Mouse (Mus musculus) lung, embryonic 14.5 days (tissue): ENCODE results near the gene Afap1l2. TPM values are rescaled to one million over a fixed set of nuclear protein-coding genes. Genes with fewer than 3 reads are reported as not detected.

Source experiments
- ATAC-seq: fragments of 200-750 bp; cut with Nextera tagmentation; 2 replicates; pipeline ENCODE4 v1.8.0; 2017; ENCODE audit warnings: mild to moderate bottlenecking, moderate TSS enrichment, moderate library complexity; ENCODE audit not compliant: insufficient read depth
- DNase-seq: peaks from one replicate; pipeline ENCODE4 v3.0.0-alpha.2; 2015
- H3K27ac ChIP-seq: fragments of 300-500 bp; sonication (generic); 2 replicates; pipeline ENCODE4 v1.5.1; 2014; ENCODE audit warnings: low read depth, mild to moderate bottlenecking, moderate library complexity
- H3K27me3 ChIP-seq: fragments of 300-500 bp; sonication (generic); 2 replicates; pipeline ENCODE4 v1.6.1; 2014; ENCODE audit warnings: low read length, control low read depth; ENCODE audit not compliant: insufficient read depth
- H3K36me3 ChIP-seq: fragments of 300-500 bp; sonication (generic); 2 replicates; pipeline ENCODE4 v1.6.1; 2014; ENCODE audit warnings: control low read depth; ENCODE audit not compliant: insufficient read depth
- H3K4me1 ChIP-seq: fragments of 300-500 bp; sonication (generic); 2 replicates; pipeline ENCODE4 v1.6.1; 2014; ENCODE audit warnings: antibody characterized with exemption, control low read depth; ENCODE audit not compliant: insufficient read depth
- H3K4me2 ChIP-seq: fragments of 300-500 bp; sonication (generic); 2 replicates; pipeline ENCODE4 v1.6.1; 2014; ENCODE audit warnings: mild to moderate bottlenecking
- H3K4me3 ChIP-seq: fragments of 300-500 bp; sonication (generic); 2 replicates; pipeline ENCODE4 v1.5.1; 2014; ENCODE audit warnings: low read depth, low read length
- H3K9ac ChIP-seq: fragments of 300-500 bp; sonication (generic); 2 replicates; pipeline ENCODE4 v1.6.1; 2014
- H3K9me3 ChIP-seq: fragments of 300-500 bp; sonication (generic); 2 replicates; pipeline ENCODE4 v1.6.1; 2016; ENCODE audit warnings: low read depth, low read length, control low read depth
- CTCF ChIP-seq: IDR thresholded peaks from 2 replicates; pipeline ENCODE4 v1.5.1; 2016; ENCODE audit warnings: antibody characterized with exemption, low read depth
- WGBS: fragments of 180-500 bp; shearing (Covaris S2); extraction: QIAGEN DNeasy Blood & Tissue Kit; methylation state at CpG from one replicate; pipeline ENCODE4 v1.1.7; 2014; 5-methylcytosine and 5-hydroxymethylcytosine counted together
- polyA plus RNA-seq: library from polyadenylated mRNA; unstranded; fragments of >200 nt; fragmentation: Nextera tagmentation; extraction: Ambion mirVana; gene quantifications from 2 replicates; pipeline ENCODE4 v1.2.1, GENCODE M21; 2014

Gene Afap1l2
- polyA plus RNA-seq, 1 experiment from 2014 or later = 24.2 TPM

- DNase-seq = no peak
- Histone ChIP-seq H3K9ac (no peak overlapping the region), H3K4me2 (no peak overlapping the region), H3K27ac (no peak overlapping the region), H3K4me1 (peaks cover 51% of the 10 kb centered on the region), H3K27me3 (no peaks in the 10 kb centered on the region), H3K36me3 (no peaks in the 10 kb centered on the region), H3K4me3 (no peak overlapping the region), H3K9me3 (no peaks in the 10 kb centered on the region)
- TF ChIP-seq CTCF = no peak
- no peak for ATAC-seq
- WGBS = 66% methylated on average over 8 of the region's 8 CpGs
Observed at GRCm38 (mm10) chr19:56992978-56993545, 15.0 kb downstream of the Afap1l2 start.

GRCm38 (mm10) chr19:56990367-56991111 is 17.5 kb downstream of the Afap1l2 start:
- peak; percentile 75 for DNase-seq
- H3K4me3 ChIP-seq = no peak overlapping the region
- peak; percentile 48; the same call in 1 of the 2 replicates for ATAC-seq
- peak overlapping the region; percentile 67 for H3K27ac ChIP-seq
- H3K4me1 ChIP-seq = peaks cover 39% of the 10 kb centered on the region
- H3K9ac ChIP-seq = no peak overlapping the region
- WGBS = 56% methylated on average over 14 of the region's 14 CpGs
- H3K4me2 ChIP-seq = peak overlapping the region; percentile 10; the same call in 1 of the 2 replicates
- no peaks in the 10 kb centered on the region for H3K27me3 ChIP-seq
- TF ChIP-seq CTCF = no peak
- H3K9me3 ChIP-seq = no peaks in the 10 kb centered on the region
- no peaks in the 10 kb centered on the region for H3K36me3 ChIP-seq

- Histone ChIP-seq H3K4me2 (no peak overlapping the region), H3K27me3 (no peaks in the 10 kb centered on the region), H3K4me1 (peaks cover 33% of the 10 kb centered on the region), H3K9ac (no peak overlapping the region), H3K9me3 (no peaks in the 10 kb centered on the region), H3K4me3 (no peak overlapping the region), H3K27ac (peak overlapping the region; percentile 71; the same call in 1 of the 2 replicates), H3K36me3 (no peaks in the 10 kb centered on the region)
- DNase-seq (peak; percentile 87), ATAC-seq (peak; percentile 35; the same call in 1 of the 2 replicates)
- no peak for TF ChIP-seq CTCF
- WGBS = 45% methylated on average over 8 of the region's 8 CpGs
Observed at GRCm38 (mm10) chr19:56989171-56989570, 18.9 kb downstream of the Afap1l2 start.

GRCm38 (mm10) chr19:56984229-56984628 is 23.8 kb downstream of the Afap1l2 start:
- no peak for TF ChIP-seq CTCF

GRCm38 (mm10) chr19:56983757-56984156 is 24.3 kb downstream of the Afap1l2 start:
- ATAC-seq (no peak), DNase-seq (no peak)
- Histone ChIP-seq H3K4me2 (no peak overlapping the region), H3K27ac (peak overlapping the region; percentile 66; the same call in 1 of the 2 replicates), H3K9ac (no peak overlapping the region), H3K9me3 (no peaks in the 10 kb centered on the region), H3K27me3 (no peaks in the 10 kb centered on the region), H3K36me3 (no peaks in the 10 kb centered on the region), H3K4me1 (peaks cover 8% of the 10 kb centered on the region), H3K4me3 (no peak overlapping the region)
- TF ChIP-seq CTCF = no peak
- WGBS = 60% methylated on average over 10 of the region's 10 CpGs

More at GRCm38 (mm10) chr19:56984229-56984628, 23.8 kb downstream of the Afap1l2 start:
- no peak overlapping the region for H3K4me2 ChIP-seq
- no peak for ATAC-seq
- H3K9ac ChIP-seq = no peak overlapping the region
- no peaks in the 10 kb centered on the region for H3K9me3 ChIP-seq
- H3K4me3 ChIP-seq = no peak overlapping the region
- 46% methylated on average over 4 of the region's 4 CpGs for WGBS
- peaks cover 12% of the 10 kb centered on the region for H3K4me1 ChIP-seq
- H3K27me3 ChIP-seq = no peaks in the 10 kb centered on the region
- H3K36me3 ChIP-seq = no peaks in the 10 kb centered on the region
- no peak for DNase-seq
- H3K27ac ChIP-seq = peak overlapping the region; percentile 66; the same call in 1 of the 2 replicates

- H3K4me3 ChIP-seq = no peak overlapping the region
- H3K9ac ChIP-seq = no peak overlapping the region
- WGBS = 77% methylated on average over 9 of the region's 9 CpGs
- peaks cover 10% of the 10 kb centered on the region for H3K4me1 ChIP-seq
- no peak overlapping the region for H3K27ac ChIP-seq
- no peak overlapping the region for H3K4me2 ChIP-seq
- DNase-seq (no peak), ATAC-seq (no peak)
- TF ChIP-seq CTCF = no peak
- no peaks in the 10 kb centered on the region for H3K27me3 ChIP-seq
- H3K36me3 ChIP-seq = no peaks in the 10 kb centered on the region
- no peaks in the 10 kb centered on the region for H3K9me3 ChIP-seq
Observed at GRCm38 (mm10) chr19:56981760-56982159, 26.3 kb downstream of the Afap1l2 start.

GRCm38 (mm10) chr19:56980803-56981202 is 27.2 kb downstream of the Afap1l2 start:
- no peaks in the 10 kb centered on the region for H3K9me3 ChIP-seq
- ATAC-seq = no peak
- H3K27ac ChIP-seq = no peak overlapping the region
- no peaks in the 10 kb centered on the region for H3K36me3 ChIP-seq
- WGBS = 91% methylated on average over 2 of the region's 2 CpGs
- no peak overlapping the region for H3K9ac ChIP-seq
- TF ChIP-seq CTCF = no peak
- peaks cover 10% of the 10 kb centered on the region for H3K4me1 ChIP-seq
- no peak overlapping the region for H3K4me2 ChIP-seq
- no peak for DNase-seq
- no peak overlapping the region for H3K4me3 ChIP-seq
- H3K27me3 ChIP-seq = no peaks in the 10 kb centered on the region
